Mouse (Mus musculus) adrenal gland, adult 2 months (tissue): ENCODE results near the gene Trnp1. TPM values are rescaled to one million over a fixed set of nuclear protein-coding genes. Genes with fewer than 3 reads are reported as not detected.
"Not testable (repeated sequence)": the region's sequence is repeated elsewhere in the genome, so short reads cannot be mapped to it uniquely, and the experiment has no call there.

ENCODE experiments used
- DNase-seq: peaks from one replicate; pipeline ENCODE4 v3.0.0; 2021
- long read RNA-seq: library from polyadenylated mRNA; stranded (forward); transcript quantifications from one replicate; pipeline ENCODE4 v2.0.0, GENCODE M21; 2021
- polyA plus RNA-seq: library from polyadenylated mRNA; depleted of rRNA; stranded (reverse); fragments of >200 nt; gene quantifications from 2 replicates; pipeline ENCODE4 v1.2.3, GENCODE M21; 2012; rRNA removed
- total RNA-seq, 2 experiments: library from RNA; stranded (reverse); gene quantifications; 2 replicates each; pipeline ENCODE4 v1.2.3; 2021

Trnp1 gene
- 1 to 10 TPM; 4.4 to 7.5 TPM for total RNA-seq
- polyA plus RNA-seq: 7.4 and 11.4 TPM in 2 replicates
- long read RNA-seq, partial matches to known transcripts: 1 of 4 reads
- long read RNA-seq, other reads (novel, unspliced or antisense): 0 of 4 reads

DNA sequence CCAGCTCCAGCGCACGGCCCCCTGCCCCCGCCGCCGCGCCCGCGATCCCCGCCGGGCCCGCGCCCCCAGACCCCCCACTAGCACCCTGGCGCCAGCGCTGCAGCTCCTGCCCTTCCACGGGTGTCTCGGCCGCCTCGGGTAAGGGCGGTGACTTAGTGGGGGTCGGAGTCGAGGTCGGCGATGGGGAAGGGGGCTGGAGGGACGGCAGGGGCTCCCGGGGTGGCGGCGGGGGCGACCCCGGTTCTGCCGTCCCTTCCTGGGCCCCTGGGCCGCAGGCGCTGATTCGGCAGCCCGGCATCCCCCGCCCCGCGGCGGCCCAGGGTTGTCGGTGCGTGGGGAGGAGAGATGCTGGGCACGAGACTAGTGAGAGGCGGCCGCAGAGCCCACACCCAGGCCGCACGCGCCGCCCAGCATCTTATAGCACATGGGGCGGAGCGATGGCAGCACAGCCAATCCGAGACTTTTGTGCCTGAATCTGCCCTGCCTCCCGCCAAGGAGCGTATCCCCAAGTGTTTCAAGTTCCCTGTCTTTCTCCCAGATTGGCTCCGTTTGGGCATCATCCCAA lies at the start of gene Trnp1:
Trnp1 (minus strand) TSS at position 391 of the 565 bp plus-strand sequence.
- DNase-seq: peak; percentile 73

DNA sequence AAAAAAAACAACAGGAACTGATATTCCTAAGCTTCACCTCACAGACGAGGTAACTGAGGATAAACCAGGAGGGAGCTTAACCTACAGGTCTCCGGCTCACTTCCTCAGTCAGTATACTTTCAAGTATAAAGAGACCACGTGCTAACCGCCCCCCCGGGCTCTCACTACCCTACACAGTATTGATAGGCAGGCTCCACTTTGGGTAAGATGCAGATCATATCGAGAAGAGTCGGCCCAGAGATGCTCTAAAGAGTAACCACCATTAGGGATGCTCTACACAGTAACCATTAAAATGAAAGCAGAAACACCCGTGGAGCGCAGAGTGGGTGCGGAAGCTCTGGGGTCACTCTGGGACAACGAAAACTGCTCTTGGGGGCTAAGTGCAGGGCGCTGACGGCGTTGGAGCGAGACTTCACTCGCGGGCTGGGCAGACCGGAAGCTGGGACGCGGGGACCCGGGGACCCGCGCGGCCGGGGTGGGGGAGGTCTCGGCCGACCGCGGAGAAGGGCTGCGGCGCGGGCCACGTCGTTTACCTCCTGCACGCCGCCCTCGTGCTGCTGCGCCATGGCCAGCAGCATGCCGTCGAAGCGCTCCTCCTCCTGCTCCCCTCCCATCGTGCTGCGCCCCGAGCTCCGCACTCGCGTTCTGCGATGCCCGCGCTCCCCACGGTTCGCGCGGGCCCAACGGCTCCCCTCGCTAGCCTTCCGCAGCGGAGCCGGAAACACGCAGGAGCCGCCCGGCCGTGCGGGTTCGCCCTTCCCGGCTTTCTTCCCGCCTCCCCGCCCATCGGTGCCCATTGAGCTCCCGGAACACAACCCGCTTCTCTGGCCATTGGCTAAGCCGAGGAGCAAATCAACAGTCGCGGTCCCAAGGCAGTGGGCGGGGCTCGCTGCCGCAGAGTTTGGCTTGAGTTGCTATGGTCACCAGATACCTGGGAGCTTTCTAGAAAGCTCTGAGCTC lies 47.2 kb upstream of the Trnp1 start, which contains the start of gene Nudc:
Nudc (minus strand) TSS at position 725 of the 960 bp plus-strand sequence.
- DNase-seq: peak; percentile 99

- DNase-seq: peak; percentile 88
Measured at GRCm38 (mm10) chr4:133536652-133537051, 38.3 kb upstream of the Trnp1 start.

- no peak for DNase-seq
Measured at GRCm38 (mm10) chr4:133536081-133536480, 37.7 kb upstream of the Trnp1 start.

DNA sequence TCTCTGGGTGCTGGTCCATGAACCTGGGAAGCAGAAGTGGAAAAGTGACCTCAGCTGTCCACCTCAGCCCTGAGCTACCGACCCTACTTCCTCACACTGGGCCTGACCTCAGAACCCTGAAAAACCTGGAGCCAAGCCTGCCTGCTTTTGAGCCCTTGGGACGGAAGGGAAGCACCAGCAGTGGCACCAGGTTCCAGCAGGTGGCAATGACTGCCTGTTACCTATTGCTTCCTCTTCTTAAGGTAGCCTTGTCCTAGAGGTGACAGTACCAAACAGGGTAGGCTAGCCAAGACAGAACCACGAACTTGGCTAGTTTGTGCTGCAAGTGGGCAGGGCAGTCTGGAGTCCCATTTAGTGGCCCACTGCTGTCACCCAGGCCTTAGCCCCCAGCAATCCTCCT lies 34.4 kb upstream of the Trnp1 start:
- no peak for DNase-seq

GRCm38 (mm10) chr4:133527788-133528187 lies 29.4 kb upstream of the Trnp1 start:
- DNase-seq: no peak

DNA sequence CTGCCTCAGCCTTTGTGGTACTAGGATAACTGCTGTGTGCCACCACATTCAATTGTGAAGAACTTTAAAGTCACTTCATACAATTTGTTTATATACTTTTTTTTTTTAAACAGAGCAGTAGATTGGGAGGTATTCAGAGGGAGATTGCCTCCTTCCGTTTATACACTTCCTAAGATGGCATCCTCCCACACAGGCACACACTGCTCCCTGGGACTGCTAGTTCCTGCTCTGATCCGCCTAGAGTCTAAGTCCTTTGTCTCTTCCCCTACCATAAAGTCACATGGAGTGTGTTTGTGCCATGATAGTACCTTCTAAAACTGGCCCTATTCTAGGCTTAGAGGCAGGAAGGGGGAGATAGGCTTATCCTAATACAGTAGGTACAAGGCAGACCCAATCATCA lies 23.2 kb upstream of the Trnp1 start:
- no peak for DNase-seq

DNA sequence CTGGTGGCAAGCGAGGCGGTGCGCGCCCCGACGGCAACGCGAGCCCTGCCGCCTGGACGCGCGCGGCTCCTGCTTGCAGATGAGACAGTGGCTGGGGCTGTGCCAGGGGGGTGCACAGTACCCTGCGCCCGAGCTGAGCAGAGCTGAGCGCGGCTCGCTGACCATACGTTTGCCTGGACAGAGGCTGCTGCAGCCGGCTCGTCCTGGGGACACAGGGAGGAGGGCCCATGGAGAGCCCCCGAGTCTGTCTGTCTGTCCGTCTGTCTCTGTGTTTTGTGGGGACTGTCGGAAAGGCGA lies 21.0 kb upstream of the Trnp1 start:
- peak; percentile 41 for DNase-seq

DNA sequence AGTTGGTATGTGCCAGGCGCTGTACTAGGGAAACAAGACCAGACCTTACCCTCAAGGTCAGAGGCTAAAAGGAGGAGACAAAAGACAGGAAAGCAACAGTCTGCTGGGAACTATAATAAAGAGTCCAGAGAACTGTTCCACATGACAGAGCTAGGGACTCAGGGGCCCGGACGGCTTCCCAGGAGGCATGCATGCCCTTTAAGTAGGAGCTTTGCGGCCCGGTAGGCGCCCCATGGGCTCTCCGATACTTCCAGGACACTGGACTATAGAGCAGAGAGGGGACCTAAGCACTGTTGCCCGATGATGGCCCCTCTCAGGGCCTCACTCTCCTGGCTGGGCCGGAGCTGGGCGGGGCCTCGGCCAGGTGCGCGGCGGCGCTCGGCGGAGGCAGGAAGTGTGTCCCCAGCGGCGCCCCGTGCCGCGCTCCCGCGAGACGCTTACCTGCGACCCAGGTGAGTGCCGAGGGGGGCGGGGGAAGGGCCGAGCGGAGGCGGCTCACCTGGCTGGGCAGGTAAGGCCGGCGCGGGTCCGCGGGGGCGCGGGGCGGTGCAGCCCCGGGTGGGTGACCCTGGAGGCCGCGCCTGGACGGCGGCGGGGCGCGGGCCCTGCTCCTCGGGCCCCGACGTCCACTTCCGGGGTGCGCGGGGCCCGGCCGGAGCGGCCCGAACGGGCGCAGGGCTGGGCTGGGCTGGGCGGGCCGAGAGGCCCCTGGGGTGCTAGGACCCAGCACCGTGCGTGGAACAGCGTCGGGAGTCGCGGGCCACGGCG lies 20.4 kb upstream of the Trnp1 start, which contains the start of gene Kdf1:
Kdf1 (plus strand) TSS at position 363 of the 768 bp plus-strand sequence.
- DNase-seq: no peak

- DNase-seq: peak; percentile 84
Measured at GRCm38 (mm10) chr4:133512972-133513371, 14.6 kb upstream of the Trnp1 start.

- not testable (repeated sequence) for DNase-seq
Measured at GRCm38 (mm10) chr4:133512511-133512910, 14.2 kb upstream of the Trnp1 start.

GRCm38 (mm10) chr4:133511050-133511449 lies 12.7 kb upstream of the Trnp1 start:
- no peak for DNase-seq

GRCm38 (mm10) chr4:133508990-133509389 lies 10.6 kb upstream of the Trnp1 start:
- no peak for DNase-seq

DNA sequence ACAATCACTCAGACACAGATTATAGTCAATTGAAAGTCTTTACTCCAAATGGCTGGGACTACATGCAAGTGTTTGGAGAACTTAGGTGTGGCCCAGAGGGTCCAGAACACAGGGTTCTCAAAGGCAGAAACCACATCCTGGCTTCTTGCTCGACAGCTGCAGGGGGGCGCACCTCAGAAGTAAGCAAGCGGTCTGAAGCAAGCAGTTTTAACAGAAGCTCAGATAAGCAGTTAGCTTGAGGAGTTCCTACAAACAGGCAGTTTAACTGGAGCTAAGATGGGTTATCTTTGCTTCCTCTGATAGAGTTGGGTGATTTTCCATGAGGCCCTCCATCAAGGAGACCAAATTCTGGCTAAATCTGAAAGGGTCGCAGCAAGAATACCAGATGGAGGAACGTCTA lies 8.2 kb upstream of the Trnp1 start:
- DNase-seq: no peak

DNA sequence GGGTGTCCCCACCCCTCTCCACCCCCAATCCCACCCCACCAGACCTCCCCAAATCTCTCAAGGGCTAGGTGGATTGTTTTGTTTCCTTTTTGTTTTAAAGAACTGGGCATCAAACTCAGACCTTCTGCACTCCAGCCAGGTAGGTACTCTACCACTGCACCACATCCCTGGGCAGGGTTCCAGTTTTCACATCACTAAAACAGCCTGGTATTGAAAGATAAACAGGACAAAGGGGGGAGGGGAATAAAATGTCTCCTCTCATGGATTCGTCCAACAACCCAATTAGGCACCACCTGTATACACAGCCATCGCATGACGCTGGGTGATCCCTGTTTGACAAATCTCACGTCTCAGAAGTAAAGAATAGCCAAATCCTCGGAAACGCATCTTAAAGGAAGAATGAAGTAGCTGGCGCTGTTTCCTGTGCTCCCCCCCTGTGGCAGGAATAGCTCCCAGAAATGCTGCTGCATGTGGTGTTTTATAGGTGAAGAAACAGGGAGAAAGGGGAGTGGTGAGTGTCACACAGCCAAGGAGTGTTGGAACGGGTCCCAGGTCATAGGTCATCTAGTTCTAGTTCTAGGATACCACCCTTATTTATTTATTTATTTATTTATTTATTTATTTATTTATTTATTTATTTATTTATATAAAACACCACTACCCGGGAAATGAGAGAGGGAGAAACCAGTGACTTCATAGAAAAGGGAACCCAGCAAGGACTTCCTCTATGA lies 6.6 kb upstream of the Trnp1 start:
- DNase-seq: no peak

- no peak for DNase-seq
Measured at GRCm38 (mm10) chr4:133504300-133504699, 6.0 kb upstream of the Trnp1 start.

DNA sequence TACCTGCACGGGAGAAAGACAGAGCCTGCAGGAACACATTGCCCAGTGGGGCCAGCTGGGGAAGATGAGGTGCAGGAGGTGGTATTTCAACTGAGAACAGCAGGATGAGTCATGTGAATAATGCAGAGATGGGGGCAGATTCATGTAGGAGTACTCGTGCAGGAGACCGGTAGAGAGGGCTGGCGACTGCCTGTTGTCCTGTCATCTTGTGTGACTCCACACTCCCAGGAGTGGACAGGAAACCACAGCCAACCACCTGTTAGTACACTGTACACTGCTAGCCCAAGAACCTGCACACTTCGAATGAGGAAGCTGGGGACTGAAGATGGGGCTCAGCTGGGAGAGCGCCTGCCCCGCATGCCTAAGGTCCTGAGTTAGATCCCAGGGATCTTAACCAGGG lies 3.2 kb upstream of the Trnp1 start:
- DNase-seq: no peak

DNA sequence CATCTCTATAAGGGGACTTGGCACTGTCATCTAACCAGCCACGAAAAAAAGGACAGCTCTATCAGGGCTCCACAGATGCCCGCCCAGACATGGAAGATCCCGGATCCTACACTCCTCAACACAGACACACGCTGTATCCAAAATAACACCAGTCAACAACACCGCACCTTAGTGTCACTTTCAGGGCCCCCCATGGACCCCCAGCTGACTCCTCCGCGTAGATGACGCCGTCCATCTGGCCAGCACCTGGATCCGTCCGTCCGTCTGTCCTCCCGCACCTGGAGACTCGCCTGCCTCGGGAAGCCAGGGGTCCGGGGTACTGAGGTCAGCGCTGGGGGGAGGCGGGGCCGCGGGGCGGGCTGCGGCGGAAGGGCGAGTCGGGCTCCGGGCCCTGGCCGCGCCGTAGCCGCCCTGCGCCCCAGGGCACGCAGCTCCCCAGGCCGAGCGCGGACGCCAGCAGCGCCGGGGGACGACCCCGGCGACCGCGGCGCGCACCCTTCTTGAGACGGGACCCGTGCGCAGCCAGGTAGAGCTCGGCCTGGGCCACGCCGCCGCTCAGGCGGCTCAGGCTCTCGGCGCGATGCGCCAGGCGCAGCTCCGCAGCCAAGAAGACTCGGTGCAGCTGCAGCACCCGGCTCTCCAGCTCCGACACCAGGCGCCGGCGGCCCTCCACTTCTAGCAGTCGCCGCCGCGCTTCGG lies 740 bp downstream of the Trnp1 start:
- DNase-seq: peak; percentile 53

DNA sequence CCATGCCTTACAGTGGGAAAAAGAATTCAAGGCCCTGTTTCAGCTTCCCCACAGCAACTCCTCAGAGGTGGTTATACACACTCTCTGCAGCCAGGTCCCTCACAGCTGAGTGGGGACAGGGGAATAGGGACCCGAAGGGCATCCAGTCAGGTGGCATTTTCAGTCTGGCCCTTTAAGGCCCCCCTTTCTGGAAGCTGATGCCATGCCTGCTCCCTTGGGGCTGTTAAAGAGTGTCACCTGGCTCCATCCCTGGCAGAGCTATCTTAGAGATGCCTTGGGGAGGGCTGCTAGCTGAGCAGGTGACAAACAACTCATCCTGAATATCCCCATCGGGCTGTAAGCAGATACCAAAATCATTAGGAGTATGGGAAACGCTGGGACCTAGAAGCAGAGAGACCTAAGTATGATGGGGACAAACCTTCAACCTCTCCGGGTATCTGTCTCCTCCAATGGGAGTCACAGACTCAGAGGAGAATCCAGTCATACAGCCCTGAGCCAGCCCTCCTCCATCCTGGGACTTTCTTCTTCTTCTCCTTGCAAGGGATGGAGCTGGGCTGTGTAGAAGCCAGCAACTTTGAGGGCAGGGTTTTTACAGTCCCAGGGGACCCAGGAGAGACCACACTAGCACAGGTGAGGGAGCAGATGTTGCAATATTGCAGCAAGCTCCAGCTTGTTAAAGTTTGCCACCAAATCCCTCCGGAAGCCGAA lies 1.5 kb downstream of the Trnp1 start:
- no peak for DNase-seq

- DNase-seq: peak; percentile 29
Measured at GRCm38 (mm10) chr4:133495711-133496110, 2.6 kb downstream of the Trnp1 start.
